Mouse (Mus musculus): ENCODE measurements around the gene Sugct. TPM values are rescaled to one million over a fixed set of nuclear protein-coding genes. Genes with fewer than 3 reads are reported as not detected.

Sugct gene
- total and polyA plus RNA-seq, 3 experiments = 1.0 to 3.0 TPM; not detected in 1

GRCm38 (mm10) chr13:17326863-17327262 is 368.5 kb downstream of the Sugct start:
- no peaks in the 10 kb centered on the region for H3K36me3 ChIP-seq (ENCODE audit: control insufficient read depth in 1 of 2, insufficient read depth in 2 of 2, low read length in 2 of 2)
- H3K4me3 ChIP-seq (ENCODE audit: control insufficient read depth in 1 of 2, insufficient read depth in 1 of 2, low read depth in 2 of 2, low read length in 2 of 2) = no peak overlapping the region
- no peak overlapping the region for H3K9ac ChIP-seq (ENCODE audit: control insufficient read depth, low read depth, low read length, poor library complexity, severe bottlenecking)
- no peaks in the 10 kb centered on the region for H3K4me1 ChIP-seq (ENCODE audit: control insufficient read depth in 1 of 2, insufficient read depth in 2 of 2, low read length in 2 of 2)
- no peak overlapping the region for H3K27ac ChIP-seq (ENCODE audit: control insufficient read depth, low read depth, low read length)
- no peaks in the 10 kb centered on the region for H3K9me3 ChIP-seq (replicated peaks; ENCODE audit: insufficient read depth, low read length)
- DNase-seq (ENCODE audit: low read depth, low spot score) = no peak
- H3K27me3 ChIP-seq (ENCODE audit: control insufficient read depth in 1 of 2, insufficient read depth in 2 of 2, low read length in 2 of 2) = no peaks in the 10 kb centered on the region
- no peaks in the 10 kb centered on the region for H3K79me2 ChIP-seq (ENCODE audit: control insufficient read depth, insufficient read depth, low read length, poor library complexity)
- no peak for TF ChIP-seq TCF12 (IDR thresholded peaks at IDR 0.05; ENCODE audit: low read depth, low read length)
- no peak for TF ChIP-seq MAZ (IDR thresholded peaks at IDR 0.05; ENCODE audit: low read depth, low read length)
- TF ChIP-seq ETS1 (IDR thresholded peaks at IDR 0.05; ENCODE audit: low read depth, low read length) = no peak

GRCm38 (mm10) chr13:17301590-17301989 is 393.8 kb downstream of the Sugct start:
- Histone ChIP-seq H3K9me3 (replicated peaks; ENCODE audit: insufficient read depth, low read length) (no peaks in the 10 kb centered on the region), H3K36me3 (ENCODE audit: control insufficient read depth in 1 of 2, insufficient read depth in 2 of 2, low read length in 2 of 2) (no peaks in the 10 kb centered on the region), H3K9ac (ENCODE audit: control insufficient read depth, low read depth, low read length, poor library complexity, severe bottlenecking) (no peak overlapping the region), H3K4me3 (ENCODE audit: control insufficient read depth in 1 of 2, insufficient read depth in 1 of 2, low read depth in 2 of 2, low read length in 2 of 2) (no peak overlapping the region), H3K4me1 (ENCODE audit: control insufficient read depth in 1 of 2, insufficient read depth in 2 of 2, low read length in 2 of 2) (no peaks in the 10 kb centered on the region), H3K79me2 (ENCODE audit: control insufficient read depth, insufficient read depth, low read length, poor library complexity) (no peaks in the 10 kb centered on the region), H3K27ac (ENCODE audit: control insufficient read depth, low read depth, low read length) (no peak overlapping the region), H3K27me3 (ENCODE audit: control insufficient read depth in 1 of 2, insufficient read depth in 2 of 2, low read length in 2 of 2) (no peaks in the 10 kb centered on the region)
- TF ChIP-seq CTCF (IDR thresholded peaks at IDR 0.05 in 2 of 3, conservative IDR thresholded peaks at IDR 0.05 in 1 of 3; ENCODE audit: control insufficient read depth in 1 of 3, insufficient read depth in 1 of 3, low read depth in 2 of 3, low read length in 3 of 3, poor library complexity in 1 of 3, severe bottlenecking in 1 of 3) (no peak), GABPA (IDR thresholded peaks at IDR 0.05; ENCODE audit: low read depth, low read length) (no peak), MAFK (IDR thresholded peaks at IDR 0.05; ENCODE audit: borderline replicate concordance, low read depth, low read length) (no peak), KAT2A (conservative IDR thresholded peaks at IDR 0.05; ENCODE audit: low read depth, low read length) (no peak), SMC3 (IDR thresholded peaks at IDR 0.05; ENCODE audit: low read depth, low read length) (no peak), MYC (IDR thresholded peaks at IDR 0.05; ENCODE audit: low read depth, low read length) (no peak), UBTF (IDR thresholded peaks at IDR 0.05; ENCODE audit: borderline replicate concordance, insufficient read depth, low read depth, low read length) (no peak), ELF1 (IDR thresholded peaks at IDR 0.05; ENCODE audit: low read depth, low read length) (no peak), ZKSCAN1 (IDR thresholded peaks at IDR 0.05; ENCODE audit: low read depth, low read length) (no peak), JUND (IDR thresholded peaks at IDR 0.05; ENCODE audit: low read depth, low read length) (no peak), CHD1 (IDR thresholded peaks at IDR 0.05; ENCODE audit: low read depth, low read length) (no peak), MXI1 (IDR thresholded peaks at IDR 0.05; ENCODE audit: low read depth, low read length) (no peak), MAZ (IDR thresholded peaks at IDR 0.05; ENCODE audit: low read depth, low read length) (no peak), MEF2A (IDR thresholded peaks at IDR 0.05; ENCODE audit: extremely low read depth, insufficient replicate concordance, low read depth, low read length, poor library complexity, severe bottlenecking) (no peak), RCOR1 (IDR thresholded peaks at IDR 0.05; ENCODE audit: low read depth, low read length) (no peak), ZNF384 (IDR thresholded peaks at IDR 0.05; ENCODE audit: low read depth, low read length) (no peak), USF1 (IDR thresholded peaks at IDR 0.05; ENCODE audit: low read depth, low read length) (no peak), E2F4 (IDR thresholded peaks at IDR 0.05; ENCODE audit: borderline replicate concordance, low read depth, low read length) (no peak)
- DNase-seq (ENCODE audit: low read depth, low spot score) = no peak
